Mouse (Mus musculus) regulatory T cell (primary cell): ENCODE results near the gene Xpnpep1.

ENCODE experiments used
- in situ Hi-C: fragments of 300-600 bp; cut with MboI, MseI; formaldehyde crosslinking; loops from one replicate; pipeline ENCODE4 v1.15.1; 2025; ENCODE audit warnings: high pct_unique_total_duplicates

The Xpnpep1 gene

GRCm38 (mm10) chr19:53066934-53067333, 26.9 kb upstream of the Xpnpep1 start:
- in situ Hi-C loops: no loop called here

DNA sequence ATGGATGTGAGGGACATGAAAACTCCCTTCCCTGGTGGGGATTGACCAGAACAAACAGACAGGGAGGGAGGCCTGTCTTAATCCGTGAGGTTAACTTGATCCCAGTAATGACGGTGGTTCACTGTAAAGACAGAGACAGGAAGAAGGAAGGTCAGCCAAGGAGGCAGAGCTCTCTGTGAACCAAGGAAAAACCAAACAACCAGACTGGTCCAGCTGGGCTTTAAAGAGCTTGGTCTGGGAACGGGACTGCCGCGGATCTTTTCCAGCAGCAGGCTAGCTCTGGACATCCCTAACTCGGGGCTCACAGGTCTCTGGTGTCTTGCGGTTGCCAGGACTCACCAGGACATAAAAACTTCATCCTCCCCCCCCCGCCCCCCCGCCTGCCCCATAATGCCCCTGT, 26.5 kb upstream of the Xpnpep1 start:
- in situ Hi-C loops: no loop called here

DNA sequence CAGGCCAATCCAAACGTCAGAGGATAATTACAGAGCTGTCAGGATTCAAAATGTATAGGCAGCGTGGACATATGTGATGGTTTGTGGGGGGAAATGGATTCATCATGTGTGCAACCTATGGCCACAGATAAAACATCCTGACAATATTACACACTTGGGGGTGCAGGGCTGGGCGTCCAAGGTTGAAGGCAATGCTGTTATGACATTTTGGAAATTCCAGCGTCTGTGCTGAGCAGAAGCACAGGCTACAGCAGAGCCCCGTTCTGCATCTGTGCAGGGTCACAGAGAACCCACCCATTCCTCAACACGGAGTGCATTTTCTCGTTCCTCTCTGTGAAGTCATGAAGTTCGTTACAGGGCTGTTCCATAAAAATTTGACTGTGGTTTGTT, 25.0 kb upstream of the Xpnpep1 start:
- in situ Hi-C loops: no loop called here

DNA sequence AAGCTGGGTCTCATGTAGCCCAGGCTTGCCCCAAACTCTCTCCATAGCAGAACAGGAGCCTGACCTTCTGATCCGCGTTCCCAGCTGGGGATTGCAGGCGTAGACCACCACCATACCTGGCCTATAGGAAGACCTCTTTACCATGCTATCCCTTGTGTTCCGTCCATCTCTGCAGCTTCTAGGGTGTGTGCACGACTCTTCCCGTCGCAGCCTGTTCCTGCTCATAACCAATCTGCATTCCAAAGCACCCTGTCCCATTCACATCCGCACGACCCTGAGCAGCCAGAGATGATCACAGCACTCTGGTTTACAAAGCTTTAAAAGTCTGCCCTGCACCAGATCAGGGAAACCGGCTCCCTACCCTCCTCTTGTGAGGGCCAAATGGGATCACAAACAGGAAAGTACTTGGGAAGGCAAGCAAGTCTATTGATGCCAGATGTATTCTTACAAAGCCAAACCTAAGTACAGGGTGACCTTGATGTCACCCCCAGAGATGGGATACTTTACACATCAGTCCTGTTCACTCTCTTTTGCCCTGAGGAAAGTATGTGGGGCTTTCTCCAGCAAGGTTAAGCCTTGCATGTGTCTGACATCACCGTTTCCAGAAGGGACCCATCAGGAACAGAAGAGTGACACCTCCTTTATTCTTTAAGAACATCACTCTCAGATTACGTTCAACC, 24.4 kb upstream of the Xpnpep1 start:
- in situ Hi-C loops: no loop called here

GRCm38 (mm10) chr19:53062046-53062445, 22.0 kb upstream of the Xpnpep1 start:
- in situ Hi-C loops: no loop called here

DNA sequence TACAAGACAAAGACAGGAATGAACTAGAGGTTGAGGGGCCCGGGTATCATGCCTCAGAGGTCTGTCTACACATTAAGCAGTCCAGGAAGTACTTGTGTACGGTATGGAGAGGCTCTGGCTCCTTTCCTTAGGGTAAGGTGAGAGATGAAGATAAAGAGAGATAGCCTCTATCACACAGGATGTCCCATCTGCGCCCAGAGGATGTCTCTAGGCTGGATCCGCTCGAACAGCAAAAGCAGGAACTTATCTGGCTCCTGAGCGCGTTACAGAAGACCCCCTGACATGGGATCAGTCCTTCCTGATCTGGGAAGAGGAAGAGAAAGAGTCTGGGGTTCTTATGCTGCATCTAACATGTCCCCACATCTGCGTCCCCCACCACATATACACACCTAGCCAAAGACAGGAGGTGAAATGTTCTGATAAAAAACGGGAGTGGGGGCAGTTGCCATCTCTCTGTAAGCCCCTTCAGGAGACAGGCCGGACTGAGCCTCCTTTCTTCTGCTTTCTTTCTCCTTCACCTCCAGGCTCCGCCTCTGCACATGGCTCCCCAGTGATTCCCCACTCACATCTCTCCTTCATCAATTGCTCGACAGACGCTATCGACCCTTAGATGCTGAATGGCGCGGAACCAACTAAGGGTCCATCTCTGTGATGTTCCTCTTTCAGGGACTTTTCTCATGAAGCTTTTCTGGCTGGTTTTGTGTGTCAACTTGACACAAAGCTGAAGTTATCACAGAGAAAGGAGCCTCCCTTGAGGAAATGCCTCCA, 19.5 kb upstream of the Xpnpep1 start:
- in situ Hi-C loops: no loop called here

DNA sequence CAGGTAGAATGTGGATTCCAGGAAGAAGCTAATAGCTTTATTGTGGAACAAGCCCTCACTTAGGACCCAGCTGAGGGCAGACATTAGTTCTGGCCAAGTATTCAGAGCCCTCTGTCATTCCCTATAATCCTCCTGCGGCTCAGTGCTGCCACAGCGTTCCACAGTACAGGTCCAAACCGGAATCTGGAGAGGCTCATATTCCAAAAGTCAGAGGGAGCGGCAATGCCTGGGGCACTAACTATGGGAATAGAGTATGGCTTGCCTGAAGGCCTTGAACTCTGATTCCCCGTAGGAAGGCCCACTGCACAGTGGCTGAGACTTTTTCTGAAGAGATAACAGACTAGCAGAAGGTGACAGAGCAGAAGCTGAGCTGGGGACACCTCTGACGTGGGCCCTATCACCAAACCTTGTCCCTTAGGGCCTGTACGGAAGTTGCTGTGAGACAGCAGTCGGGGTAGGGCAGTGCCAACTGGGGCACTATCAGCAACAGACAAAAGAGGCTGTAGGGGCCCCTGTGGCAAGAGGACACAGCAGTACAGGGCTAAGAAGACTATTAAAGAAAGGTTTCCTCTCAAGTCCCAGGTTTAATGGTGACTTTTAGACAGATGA, 18.8 kb upstream of the Xpnpep1 start:
- in situ Hi-C loops: no loop called here

DNA sequence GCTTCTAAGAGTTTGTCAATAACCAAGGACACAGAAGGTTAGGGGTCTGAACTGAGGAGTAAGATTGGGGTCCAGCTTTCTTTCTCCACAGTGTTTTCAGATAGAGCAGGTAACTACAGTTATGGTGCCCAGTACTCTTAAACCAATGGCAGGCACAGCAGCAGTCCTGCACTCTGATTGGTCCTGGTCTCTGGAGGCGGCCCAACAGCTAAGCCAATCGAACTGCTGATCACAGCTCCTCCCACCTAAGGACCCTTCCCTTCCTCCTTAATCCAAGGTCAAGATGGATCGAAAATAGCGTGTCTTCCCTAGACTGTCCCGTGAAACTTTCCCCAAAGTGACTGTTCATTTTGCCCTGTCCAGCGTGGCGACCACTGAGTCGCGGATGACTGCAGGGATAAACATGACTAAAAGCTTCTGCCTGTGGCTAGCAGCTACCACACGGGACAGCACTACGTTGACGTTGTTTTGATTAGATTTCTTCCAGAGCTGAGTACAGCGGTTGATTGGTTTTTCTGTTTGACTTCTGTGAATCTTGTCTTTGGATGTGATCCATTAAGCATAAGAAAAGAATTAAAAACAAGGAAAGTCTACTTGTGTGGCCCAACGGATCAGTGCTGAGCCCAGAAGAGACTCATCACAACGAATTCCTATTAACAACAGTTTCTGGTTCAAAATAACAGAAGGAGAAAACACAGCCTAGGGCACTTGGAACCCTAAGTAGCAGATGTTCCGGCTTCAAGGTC, 18.1 kb upstream of the Xpnpep1 start:
- in situ Hi-C loops: no loop called here

GRCm38 (mm10) chr19:53053355-53053754, 13.3 kb upstream of the Xpnpep1 start:
- in situ Hi-C loops: no loop called here

GRCm38 (mm10) chr19:53052031-53052670, 12.1 kb upstream of the Xpnpep1 start:
- in situ Hi-C loops: no loop called here

DNA sequence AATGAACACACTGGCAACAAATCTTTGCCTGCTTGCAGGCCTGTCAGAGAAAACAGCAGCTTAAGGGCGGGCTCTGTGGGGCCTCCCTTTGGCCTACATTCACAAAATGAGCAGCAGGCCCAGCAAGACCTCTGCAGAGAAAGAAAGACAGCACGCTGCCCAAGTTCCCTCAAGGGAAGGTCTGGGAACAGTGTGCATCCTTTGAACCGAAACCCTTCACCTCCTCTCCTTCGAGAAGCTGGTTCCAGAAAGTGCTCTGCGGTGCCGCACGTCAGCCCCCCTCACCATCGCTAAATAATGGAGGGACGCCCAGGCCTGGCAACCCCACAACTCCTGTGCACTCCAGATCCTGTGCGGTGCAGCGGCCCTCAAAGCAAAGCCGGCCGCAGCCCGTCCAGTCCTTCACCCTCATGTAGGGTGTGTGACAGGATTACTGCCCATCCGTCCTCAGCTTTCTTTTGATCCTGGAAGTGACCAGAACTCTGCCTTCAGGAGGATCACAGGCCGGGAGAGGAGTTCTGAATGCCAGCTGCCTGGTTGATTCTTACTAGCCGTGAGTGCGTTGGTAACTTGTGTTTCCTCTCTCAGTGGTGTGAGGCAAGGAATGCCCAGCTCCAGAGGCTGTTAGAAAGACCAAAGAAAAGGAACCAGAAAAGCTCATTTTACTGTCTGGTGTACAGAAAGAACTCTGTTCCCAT, 11.4 kb upstream of the Xpnpep1 start:
- in situ Hi-C loops: no loop called here

DNA sequence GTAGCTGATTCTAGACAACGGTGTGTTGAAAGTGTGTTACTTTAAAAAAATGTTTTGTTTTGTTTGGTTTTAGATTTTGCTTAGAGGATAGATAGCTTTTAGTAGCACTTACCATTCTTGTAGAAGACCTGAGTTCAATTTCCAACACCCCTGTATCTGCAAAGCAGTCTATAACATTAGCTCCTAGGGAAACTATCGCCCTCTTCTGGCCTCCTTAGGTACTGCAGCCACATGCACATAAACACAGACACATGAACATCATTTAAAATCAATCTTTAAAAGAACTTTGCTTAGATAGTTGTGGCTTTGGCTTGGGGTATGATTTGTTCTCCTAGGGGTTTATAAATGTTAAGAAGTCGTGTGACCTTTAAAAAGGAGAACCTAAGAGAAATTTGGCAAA, 10.1 kb upstream of the Xpnpep1 start:
- in situ Hi-C loops: no loop called here

DNA sequence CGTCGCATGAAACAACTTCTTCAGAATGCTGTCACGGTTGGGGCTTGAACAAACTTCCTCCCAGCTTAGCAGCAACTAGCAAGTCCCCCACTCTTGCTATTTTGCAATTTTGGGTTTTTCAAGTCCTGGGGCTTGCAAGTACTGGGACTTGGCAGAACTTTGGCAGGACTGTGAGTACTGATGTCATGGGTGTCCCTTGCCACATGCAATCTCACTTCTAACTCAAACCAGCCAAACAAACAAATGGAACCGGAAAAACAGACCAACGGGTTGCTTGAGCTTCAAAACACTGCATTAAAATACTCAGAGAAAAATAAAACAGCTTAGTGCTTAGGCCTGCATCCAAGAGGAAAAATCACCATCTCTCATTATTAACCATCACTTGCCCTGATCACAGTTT, 7.2 kb upstream of the Xpnpep1 start:
- in situ Hi-C loops: loop anchor here (10.0 kb wide), 1 partner anchor 168 kb away; no protein-coding TSS in a partner anchor

DNA sequence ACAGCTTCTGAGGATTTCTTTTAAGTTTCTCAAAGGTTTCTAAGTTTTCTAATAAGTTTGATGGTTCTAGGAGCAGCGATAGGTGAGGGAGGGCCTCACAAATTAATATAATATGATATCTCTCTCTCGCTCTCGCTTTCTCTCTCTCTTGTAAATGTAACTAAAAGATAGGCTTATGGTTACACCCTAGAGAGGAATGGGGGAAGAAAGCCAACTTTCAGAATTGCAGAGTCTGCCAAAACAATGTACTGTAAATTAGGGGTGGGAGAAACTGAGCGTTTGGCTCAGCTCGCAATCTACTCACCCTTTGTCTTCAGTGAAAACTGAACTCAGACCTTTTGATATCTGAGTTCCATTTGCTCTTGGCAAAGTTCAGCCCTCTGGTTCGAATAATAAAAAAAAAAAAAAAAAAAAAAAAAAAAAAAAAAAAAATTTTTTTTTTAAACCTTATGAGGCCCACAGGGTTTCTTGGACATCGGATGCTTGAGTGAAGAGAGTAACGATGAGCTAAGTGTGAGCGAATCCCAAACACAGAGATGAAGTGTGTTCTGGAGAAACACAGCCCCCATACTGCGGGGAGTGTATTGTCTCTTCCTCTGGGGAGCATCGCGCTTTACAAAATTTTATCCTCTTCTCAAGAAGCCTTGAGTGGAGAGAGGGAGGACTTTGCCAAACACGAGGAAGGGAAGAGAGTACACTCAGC, 3.6 kb upstream of the Xpnpep1 start:
- in situ Hi-C loops: loop anchor here (10.0 kb wide), 1 partner anchor 171 kb away; no protein-coding TSS in a partner anchor

DNA sequence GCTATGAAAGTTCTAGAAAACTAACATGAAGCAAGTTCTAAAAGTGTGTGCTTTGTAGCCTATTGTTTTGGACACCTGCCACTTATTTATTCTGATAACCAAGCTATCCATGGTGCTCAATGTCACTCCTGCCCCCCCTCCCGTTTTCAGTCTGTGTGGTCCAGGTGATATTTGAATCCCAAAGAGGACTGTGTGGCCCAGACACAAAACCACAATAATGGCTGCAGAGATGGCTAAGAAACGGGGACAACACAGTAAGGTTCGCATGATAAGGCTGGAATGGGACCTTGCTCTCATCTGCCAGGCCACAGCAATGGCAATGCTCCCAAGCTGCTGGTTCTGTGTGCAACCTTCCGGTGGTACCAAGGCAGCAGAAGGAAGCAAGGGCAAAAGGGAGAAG, 1.6 kb upstream of the Xpnpep1 start:
- in situ Hi-C loops: loop anchor here (10.0 kb wide), 1 partner anchor 173 kb away; no protein-coding TSS in a partner anchor

DNA sequence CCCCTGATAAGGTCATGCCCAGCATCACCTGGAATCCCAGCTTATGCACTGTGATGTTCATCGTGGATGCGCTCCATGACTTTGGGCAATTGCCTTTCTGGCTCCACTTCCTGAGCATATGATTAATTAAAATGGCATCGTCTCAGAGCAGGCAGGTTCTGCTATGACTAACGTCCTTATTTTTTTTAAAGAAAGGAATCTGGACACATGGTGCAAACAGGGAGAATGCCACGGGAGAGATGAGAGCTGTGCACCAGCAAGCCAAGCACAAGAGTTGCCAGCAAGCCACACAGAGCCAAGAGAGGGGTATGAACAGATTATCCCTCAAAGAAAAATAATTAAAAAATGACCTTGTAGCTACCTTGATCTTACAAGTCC, 1.1 kb upstream of the Xpnpep1 start:
- in situ Hi-C loops: loop anchor here (10.0 kb wide), 1 partner anchor 174 kb away; no protein-coding TSS in a partner anchor

DNA sequence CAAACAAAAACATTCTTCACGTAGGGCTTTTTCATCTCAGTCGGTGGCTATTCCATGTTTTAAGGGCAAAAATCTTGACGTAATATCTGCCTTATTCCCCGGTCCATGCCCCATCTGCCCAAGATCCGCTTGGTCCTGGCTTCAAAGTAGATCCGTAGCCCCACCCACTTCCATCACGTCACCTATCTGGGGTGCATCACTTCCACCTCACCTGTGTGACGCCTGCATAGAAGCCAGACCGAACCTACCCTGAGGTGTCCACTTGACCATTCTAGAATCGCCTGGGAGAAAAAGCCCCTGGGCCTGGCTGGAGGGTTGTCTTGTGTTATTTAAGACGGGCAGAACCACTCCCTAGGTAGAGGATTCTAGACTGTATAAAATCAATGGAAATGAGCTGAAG, 924 bp downstream of the Xpnpep1 start:
- in situ Hi-C loops: no loop called here

DNA sequence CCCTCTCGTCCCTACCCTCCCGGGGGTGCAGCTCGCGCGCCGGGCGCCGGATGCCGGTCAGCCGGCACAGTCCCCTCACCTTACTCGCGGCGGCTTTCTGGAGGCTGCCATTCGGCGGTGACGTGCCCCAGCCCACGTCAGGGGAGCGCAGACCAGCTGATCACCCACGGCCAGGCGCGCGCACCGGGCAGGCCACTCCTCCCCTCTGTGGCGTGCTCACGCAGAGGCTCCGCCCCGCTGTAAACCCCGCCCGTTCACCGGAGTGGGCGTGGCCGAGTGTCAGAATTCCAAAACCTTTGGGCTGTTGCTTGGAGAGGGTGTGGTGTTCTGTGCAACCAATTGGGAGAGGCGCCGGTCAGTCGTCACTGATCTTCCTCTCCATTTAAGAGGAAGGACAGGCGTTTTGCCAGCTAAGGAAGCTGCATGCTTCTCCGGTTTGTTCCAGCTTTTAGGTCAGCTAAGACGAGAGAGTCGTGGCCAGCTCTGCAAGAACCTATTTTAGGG, 1.5 kb downstream of the Xpnpep1 start:
- in situ Hi-C loops: no loop called here

DNA sequence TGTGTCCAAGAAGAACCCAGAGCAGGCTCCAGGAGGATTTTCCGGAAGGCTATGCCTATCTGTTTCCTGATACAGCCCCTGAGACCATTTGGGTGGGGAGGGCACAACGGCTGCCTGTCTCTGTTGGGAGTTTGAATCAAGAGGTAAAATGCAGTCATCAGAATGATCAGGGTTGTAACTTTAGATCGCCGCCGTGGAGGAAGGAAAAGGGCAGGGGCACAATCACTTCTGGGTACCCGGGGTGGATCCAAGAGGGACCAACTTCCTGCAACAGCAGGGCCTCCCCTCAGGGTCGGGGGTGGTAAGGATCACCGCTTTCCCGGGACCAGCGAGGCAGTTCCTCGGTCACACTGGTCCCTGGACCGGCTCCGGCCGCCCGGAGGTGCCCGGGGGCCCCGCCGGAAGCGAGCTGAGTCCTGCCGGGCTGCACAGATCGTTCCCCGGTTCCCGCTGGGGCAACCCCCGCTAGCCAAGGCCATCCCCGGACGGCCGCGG, 2.0 kb downstream of the Xpnpep1 start:
- in situ Hi-C loops: no loop called here
